Mouse (Mus musculus) ovary, adult 2 months (tissue): ENCODE measurements around the gene Orc4. TPM values are rescaled to one million over a fixed set of nuclear protein-coding genes. Genes with fewer than 3 reads are reported as not detected.

ENCODE experiments used
- polyA plus RNA-seq: library from polyadenylated mRNA; depleted of rRNA; stranded (reverse); fragments of >200 nt; gene quantifications from 2 replicates; pipeline ENCODE4 v1.2.3, GENCODE M21; 2012; rRNA removed

The Orc4 gene
- 5.8 and 7.4 TPM in 2 replicates for polyA plus RNA-seq

GRCm38 (mm10) chr2:48950252-48950315, at the start of gene Orc4:
Orc4 (minus strand) TSS chr2:48950277.

GRCm38 (mm10) chr2:48948841-48949584, 1.1 kb downstream of the Orc4 start, which contains the start of gene Mbd5:
Mbd5 (plus strand) TSS chr2:48949508.

Other genes starting within 250 kb of the Orc4 start
- 3.5 and 4.5 TPM in 2 replicates for gene Acvr2a, start 136.2 kb downstream of the Orc4 start, polyA plus RNA-seq
- gene Mbd5, start 769 bp downstream of the Orc4 start, polyA plus RNA-seq, result 6.1 and 8.0 TPM in 2 replicates